Mouse (Mus musculus) thymus, adult 2 months (tissue): ENCODE results near the gene Dhx16.

Experiments
- CTCF ChIP-seq: fragments of 200-500 bp; IDR thresholded peaks from 2 replicates; pipeline ENCODE4 v1.5.1; 2012; ENCODE audit warnings: mild to moderate bottlenecking, control low read depth, low read length, moderate library complexity, borderline replicate concordance; ENCODE audit not compliant: control insufficient read depth, poor library complexity, insufficient read depth; ENCODE audit errors: extremely low read depth
- POLR2A ChIP-seq: fragments of 200-500 bp; IDR thresholded peaks from 2 replicates; pipeline ENCODE4 v1.6.1; 2012; ENCODE audit warnings: mild to moderate bottlenecking, low read length, control low read depth, moderate library complexity; ENCODE audit not compliant: control insufficient read depth, poor library complexity, insufficient read depth; ENCODE audit errors: extremely low read depth

DNA sequence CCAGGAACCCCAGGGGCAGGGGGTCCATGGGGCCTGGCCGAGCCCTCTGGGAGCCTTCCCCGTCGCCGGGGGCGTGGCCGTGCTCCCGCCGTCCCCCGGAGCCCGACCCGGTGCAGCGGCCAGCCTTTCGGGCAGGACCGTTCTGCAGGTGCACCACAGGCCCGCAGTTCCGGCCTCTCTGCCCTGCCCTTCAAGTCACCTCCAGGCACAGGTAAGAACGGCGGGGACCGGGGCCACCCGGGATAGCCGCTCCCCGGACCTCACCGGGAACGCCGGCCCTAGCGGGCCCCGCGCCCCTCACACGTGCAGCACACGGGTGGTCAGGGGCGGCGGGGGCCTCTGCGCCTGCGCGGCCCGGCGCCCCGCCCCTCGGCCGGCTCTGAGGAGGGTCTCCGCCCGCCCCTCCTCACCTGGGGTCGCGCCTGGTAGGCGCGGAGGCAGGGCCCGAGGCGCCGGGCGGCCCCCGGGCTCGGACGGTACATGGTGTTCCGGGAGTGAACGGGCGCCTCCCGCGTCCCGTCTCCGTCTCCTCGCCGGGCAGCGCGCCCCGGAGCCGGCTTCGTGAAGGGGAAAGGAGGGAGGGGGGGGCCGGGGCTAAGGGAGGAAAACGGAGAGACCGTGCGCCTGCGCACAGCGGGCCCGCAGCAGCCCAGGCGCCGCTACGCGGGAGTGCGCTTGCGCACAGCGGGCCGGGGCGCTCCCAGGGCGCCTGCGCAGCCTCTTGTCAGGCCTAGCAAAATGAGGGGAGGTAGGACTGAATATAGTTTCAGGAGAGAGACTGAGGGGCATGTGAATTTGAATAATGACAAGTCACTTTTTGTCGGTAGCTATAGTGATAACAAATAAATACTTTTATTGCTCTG is 17.4 kb downstream of the Dhx16 start, which contains the start of gene 2310061I04Rik:
- TF ChIP-seq CTCF (0 out of 2 replicates have a peak, but pooled peaks have one; percentile 25), POLR2A (peak; percentile 41; the same call in 1 of the 2 replicates)
